Mouse (Mus musculus) heart, postnatal 25 days (tissue): ENCODE data around the gene Aoc2. TPM values are rescaled to one million over a fixed set of nuclear protein-coding genes. Genes with fewer than 3 reads are reported as not detected.
"Not testable (repeated sequence)": the region's sequence is repeated elsewhere in the genome, so short reads cannot be mapped to it uniquely, and the experiment has no call there.

Experiments
- DNase-seq: peaks from one replicate; pipeline ENCODE4 v3.0.0; 2022; ENCODE audit warnings: low spot score
- intact Hi-C: fragments of 180-260 bp; cut with DNase I; formaldehyde crosslinking; loops from one replicate; pipeline ENCODE4 v1.15.1; 2025
- total RNA-seq, 2 experiments: library from RNA; stranded (reverse); gene quantifications; 2 replicates each; pipeline ENCODE4 v1.2.3; 2021

The Aoc2 gene
- total RNA-seq, 2 experiments from 2014 or later = 1.8 to 2.2 TPM

DNA sequence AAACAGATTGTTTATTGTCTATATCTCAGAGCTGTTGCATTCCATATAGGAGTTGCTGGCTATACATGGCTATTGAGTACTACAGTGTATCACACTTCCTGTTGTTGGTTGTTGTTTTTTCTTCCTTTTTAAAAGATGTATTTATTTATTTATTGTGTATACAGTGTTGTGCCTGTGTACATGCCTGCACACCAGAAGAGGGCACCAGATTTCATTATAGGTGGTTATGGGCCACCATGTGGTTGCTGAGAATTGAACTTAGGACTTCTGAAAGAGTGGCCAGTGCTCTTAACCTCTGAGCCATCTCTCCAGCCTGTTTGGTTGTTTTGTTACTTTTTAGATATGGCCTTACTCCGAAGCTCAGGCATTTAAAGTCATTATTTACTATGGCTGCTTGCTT lies 10.3 kb upstream of the Aoc2 start:
- intact Hi-C loops = no loop called here
- DNase-seq = no peak

GRCm38 (mm10) chr11:101315082-101315650 lies 9.7 kb upstream of the Aoc2 start:
- intact Hi-C loops = no loop called here

DNA sequence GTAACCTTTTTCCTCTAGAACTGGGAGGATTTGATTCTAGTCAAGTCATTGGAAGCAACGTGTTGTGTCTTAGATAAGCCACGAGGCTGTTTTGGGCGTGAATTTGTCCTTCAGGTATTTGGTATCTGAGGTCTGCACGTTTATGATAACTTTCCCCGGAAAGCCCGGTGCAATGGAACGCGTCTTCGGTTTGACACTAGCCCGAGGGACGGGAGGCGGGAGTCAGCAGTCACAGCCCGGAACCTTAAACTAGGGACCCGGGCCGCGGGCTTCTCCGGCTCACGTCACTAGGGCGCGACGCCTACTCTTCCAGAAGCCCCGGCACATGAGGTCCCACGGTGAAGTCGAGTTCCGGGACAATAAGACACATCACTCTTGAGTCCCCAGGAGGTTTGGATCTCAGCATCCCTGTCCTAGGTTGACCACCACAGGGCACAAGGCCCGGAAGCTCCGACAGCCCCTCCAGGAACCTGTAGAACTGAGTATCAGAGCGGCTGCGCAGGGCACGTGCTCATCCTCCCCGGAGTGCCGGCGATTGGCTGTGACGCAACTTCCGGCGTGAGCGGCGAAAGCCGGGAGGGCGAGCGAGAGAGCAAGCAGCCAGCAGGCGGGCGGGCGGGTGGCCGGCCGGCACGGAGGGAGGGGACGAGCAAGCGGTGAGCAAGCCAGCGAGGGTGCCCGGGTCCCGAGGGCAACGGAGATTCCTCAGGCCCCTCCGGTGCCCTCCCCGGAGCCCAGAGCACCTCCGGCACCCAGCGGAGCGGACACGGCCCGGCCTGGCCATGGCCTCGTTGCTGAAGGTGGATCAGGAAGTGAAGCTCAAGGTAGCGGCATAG lies 9.0 kb upstream of the Aoc2 start, which contains the start of gene Psme3:
Psme3 (plus strand) TSS at position 549 of the 836 bp plus-strand sequence.
- DNase-seq = peak; percentile 89
- intact Hi-C loops = no loop called here

More at GRCm38 (mm10) chr11:101315082-101315650, 9.7 kb upstream of the Aoc2 start:
- no peak for DNase-seq

- intact Hi-C loops = no loop called here
- no peak for DNase-seq
Measured at GRCm38 (mm10) chr11:101316501-101316917, 8.4 kb upstream of the Aoc2 start.

- DNase-seq = no peak
- intact Hi-C loops = loop anchor here (1.0 kb wide), 1 partner anchor 72 kb away; no protein-coding TSS in a partner anchor
Measured at GRCm38 (mm10) chr11:101323609-101324008, 1.3 kb upstream of the Aoc2 start.

GRCm38 (mm10) chr11:101325201-101325600 lies 338 bp downstream of the Aoc2 start:
- DNase-seq, intact Hi-C loops: not testable (repeated sequence)

GRCm38 (mm10) chr11:101326147-101326546 lies 1.3 kb downstream of the Aoc2 start:
- intact Hi-C loops = no loop called here
- DNase-seq = no peak

GRCm38 (mm10) chr11:101327311-101327710 lies 2.4 kb downstream of the Aoc2 start:
- no peak for DNase-seq
- intact Hi-C loops = no loop called here

DNA sequence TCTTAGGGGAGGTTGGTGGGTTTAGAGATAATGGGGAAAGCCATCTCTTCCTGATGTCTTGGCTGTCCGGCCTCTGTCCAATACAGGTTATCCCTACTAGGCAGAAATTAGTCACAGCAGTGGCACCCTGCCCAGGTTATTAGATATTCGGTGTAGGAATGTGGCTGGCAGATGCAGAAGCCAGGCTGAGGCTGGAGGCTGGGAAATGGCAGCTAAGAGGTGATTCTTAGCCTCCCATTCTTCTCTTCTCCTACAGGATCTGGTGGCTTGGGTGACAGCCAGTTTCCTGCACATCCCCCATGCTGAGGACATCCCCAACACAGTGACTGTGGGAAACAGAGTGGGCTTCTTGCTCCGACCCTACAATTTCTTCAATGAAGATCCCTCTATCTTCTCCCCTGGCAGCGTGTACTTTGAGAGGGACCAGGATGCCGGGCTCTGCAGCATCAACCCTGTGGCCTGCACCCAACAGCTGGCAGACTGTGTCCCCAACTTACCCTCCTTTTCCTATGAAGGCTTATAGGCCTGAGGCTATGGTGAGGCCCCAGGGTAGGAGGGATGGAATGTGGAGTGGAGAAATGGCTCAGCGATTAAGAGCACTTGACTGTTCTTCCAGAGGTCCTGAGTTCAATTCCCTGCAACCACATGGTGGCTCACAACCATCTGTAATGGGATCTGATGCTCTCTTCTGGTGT lies 4.2 kb downstream of the Aoc2 start:
- intact Hi-C loops = loop anchor here (2.0 kb wide), 1 partner anchor 32 kb away; no protein-coding TSS in a partner anchor
- no peak for DNase-seq

DNA sequence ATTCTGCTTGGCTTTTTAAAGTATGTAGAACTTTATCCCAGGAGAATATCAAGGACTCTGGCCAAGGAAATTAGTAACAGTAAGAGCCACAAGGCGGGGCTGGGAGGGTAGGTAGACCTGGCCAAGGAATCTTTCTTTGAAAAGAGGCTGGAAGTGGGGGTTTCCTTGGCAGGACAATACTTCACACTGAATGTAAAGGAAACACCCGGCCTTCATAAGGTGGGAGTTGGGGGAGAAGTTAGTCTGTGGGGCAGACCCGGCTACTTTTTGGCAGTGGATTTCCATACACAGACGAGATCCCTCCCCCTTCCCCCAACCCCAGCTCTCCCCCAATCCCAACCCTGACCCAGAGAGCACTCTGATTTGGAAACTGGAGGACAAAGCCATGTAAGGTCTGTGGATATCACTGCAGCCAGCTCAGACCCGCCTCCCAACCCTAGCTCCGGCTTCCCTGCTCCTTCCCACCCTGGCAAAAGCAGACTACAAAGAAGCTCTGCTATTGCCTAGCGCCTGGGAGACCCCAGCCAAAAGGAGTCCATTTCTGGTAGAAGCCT lies 5.6 kb downstream of the Aoc2 start, which contains the start of gene Aoc3:
Aoc3 (plus strand) TSS at position 235 of the 554 bp plus-strand sequence.
- DNase-seq = peak; percentile 41
- intact Hi-C loops = no loop called here

DNA sequence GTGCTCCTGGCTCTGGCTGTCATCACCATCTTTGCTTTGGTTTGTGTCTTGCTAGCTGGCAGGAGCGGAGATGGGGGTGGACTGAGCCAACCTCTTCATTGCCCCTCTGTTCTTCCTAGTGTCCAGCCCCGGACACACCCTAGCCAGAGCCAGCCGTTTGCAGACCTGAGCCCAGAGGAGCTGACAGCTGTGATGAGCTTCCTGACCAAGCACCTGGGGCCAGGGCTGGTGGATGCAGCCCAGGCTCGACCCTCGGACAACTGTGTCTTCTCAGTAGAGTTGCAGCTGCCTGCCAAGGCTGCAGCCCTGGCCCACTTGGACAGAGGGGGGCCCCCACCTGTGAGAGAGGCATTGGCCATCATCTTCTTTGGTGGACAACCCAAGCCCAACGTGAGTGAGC lies 6.1 kb downstream of the Aoc2 start:
- DNase-seq, intact Hi-C loops: not testable (repeated sequence)

GRCm38 (mm10) chr11:101332537-101332936 lies 7.7 kb downstream of the Aoc2 start:
- intact Hi-C loops = no loop called here
- DNase-seq = no peak

GRCm38 (mm10) chr11:101334023-101334422 lies 9.2 kb downstream of the Aoc2 start:
- no peak for DNase-seq
- intact Hi-C loops = no loop called here

DNA sequence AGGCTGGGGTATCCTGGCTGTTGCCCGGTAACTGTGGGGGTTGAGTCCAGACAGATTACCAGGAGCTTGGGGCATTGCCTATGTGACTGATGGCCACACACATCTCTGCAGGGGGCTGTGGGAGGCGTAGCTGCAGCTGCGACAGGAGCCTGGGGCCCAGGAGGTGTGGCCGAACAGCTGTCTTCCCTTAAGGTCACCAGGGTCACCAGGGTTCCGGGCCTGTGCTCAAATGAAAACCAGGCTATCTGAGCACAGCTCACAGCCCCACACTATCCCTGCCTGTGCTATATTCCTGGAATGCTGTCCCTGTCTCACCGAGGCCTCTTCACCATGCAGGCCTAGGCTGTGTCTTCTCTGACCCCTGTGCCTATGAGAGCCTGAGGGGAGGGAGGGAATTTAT lies 9.7 kb downstream of the Aoc2 start:
- intact Hi-C loops = no loop called here
- DNase-seq = no peak

DNA sequence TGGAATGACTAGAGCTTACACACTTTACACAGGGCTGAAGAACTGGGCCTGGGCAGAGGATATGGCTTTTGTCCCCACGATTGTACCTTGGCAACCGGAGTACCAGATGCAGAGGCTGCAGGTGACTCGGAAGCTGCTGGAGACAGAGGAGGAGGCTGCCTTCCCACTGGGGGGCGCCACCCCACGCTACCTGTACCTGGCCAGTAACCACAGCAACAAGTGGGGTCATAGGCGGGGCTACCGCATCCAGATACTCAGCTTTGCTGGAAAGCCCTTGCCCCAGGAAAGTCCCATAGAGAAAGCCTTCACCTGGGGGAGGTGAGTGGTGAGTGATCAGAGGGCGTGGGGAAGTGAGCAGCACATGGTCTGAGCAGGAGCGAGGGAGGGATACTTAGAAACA lies 10.8 kb downstream of the Aoc2 start:
- intact Hi-C loops = no loop called here
- DNase-seq = no peak

GRCm38 (mm10) chr11:101338123-101338760 lies 13.4 kb downstream of the Aoc2 start:
- intact Hi-C loops = no loop called here
- no peak for DNase-seq

DNA sequence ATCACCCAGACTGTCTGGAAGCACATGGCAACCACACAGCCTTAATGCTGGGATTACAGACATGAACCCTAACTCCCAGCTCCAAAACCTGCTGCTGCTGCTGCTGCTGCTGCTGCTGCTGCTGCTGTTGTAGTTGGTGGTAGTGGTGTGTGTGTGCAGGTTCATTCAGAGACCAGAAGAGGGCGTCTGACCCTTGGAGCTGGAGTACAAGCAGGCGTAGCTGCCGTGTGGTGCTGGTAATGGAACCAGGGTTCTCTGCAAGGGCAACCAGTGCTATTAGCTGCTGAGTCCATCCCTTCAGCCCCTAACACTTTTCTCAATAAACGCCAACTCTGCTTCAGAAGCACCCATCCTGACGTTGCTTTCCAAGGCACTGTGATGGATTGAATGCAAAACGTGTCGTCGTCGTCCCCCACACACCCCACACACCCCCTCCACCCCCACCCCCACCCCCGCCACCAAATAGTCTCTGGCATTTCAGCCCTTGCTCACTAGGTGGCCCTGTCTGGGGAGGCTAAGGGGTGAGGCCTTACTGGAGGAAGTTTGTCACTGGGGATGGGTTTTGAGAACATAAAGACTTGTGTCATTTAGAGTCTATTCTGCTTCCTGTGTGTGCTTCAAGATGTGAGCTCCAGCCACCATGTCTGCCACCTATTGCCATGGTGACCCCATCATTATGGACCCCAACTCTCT lies 22.4 kb downstream of the Aoc2 start:
- no peak for DNase-seq
- intact Hi-C loops = no loop called here

- no peak for DNase-seq
- intact Hi-C loops = no loop called here
Measured at GRCm38 (mm10) chr11:101348774-101349173, 23.9 kb downstream of the Aoc2 start.

DNA sequence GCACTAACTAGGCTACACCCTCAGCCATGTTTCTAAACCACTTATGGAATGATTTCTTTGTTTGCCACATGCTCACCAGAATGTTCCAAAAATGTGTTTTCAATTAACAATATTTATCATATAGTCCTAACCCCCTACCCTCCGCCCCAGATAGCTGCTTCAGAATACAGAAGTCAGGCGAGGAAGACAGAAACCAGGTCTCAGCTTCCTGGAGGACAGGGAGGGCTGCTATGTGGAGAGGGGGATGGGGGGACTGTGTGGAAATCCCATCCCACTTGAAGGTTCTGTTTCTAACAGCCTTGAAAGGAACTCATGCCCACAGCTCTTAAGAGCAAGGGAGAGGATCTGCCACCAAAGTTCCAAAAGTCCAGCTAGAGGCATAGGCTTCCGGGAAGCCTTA lies 24.4 kb downstream of the Aoc2 start:
- intact Hi-C loops = no loop called here
- DNase-seq = no peak
